Mouse (Mus musculus) midbrain, embryonic 13.5 days (tissue): Measurements from ENCODE around the gene Pkd1l3. TPM values are rescaled to one million over a fixed set of nuclear protein-coding genes. Genes with fewer than 3 reads are reported as not detected.
A peak's percentile ranks its signal among the peaks of the same experiment; 100 is the strongest.

Experiments
- ATAC-seq: fragments of 200-750 bp; cut with Nextera tagmentation; 2 replicates; pipeline ENCODE4 v1.8.0; 2017; ENCODE audit warnings: mild to moderate bottlenecking, moderate TSS enrichment, moderate library complexity
- H3K27ac ChIP-seq: fragments of 300-500 bp; sonication (generic); 2 replicates; pipeline ENCODE4 v1.5.1; 2015; ENCODE audit warnings: inconsistent platforms, mild to moderate bottlenecking, moderate library complexity
- H3K27me3 ChIP-seq: fragments of 300-500 bp; sonication (generic); 2 replicates; pipeline ENCODE4 v1.6.1; 2015; ENCODE audit warnings: mild to moderate bottlenecking, inconsistent platforms
- H3K36me3 ChIP-seq: fragments of 300-500 bp; sonication (generic); 2 replicates; pipeline ENCODE4 v1.6.1; 2015; ENCODE audit warnings: mild to moderate bottlenecking, inconsistent platforms
- H3K4me1 ChIP-seq: fragments of 300-500 bp; sonication (generic); replicated peaks from 2 replicates; pipeline ENCODE4 v1.6.1; 2015; ENCODE audit warnings: inconsistent platforms
- H3K4me2 ChIP-seq: fragments of 300-500 bp; sonication (generic); replicated peaks from 2 replicates; pipeline ENCODE4 v1.6.1; 2015; ENCODE audit warnings: moderate library complexity, mild to moderate bottlenecking, inconsistent platforms
- H3K4me3 ChIP-seq: fragments of 300-500 bp; sonication (generic); replicated peaks from 2 replicates; pipeline ENCODE4 v1.5.1; 2015; ENCODE audit warnings: mild to moderate bottlenecking, inconsistent platforms
- H3K9ac ChIP-seq: fragments of 300-500 bp; sonication (generic); replicated peaks from 2 replicates; pipeline ENCODE4 v1.6.1; 2015; ENCODE audit warnings: mild to moderate bottlenecking, inconsistent platforms
- H3K9me3 ChIP-seq: fragments of 300-500 bp; sonication (generic); 2 replicates; pipeline ENCODE4 v1.6.1; 2016; ENCODE audit warnings: mild to moderate bottlenecking, inconsistent platforms
- whole genome bisulfite sequencing: fragments of 180-500 bp; shearing (Covaris S2); methylation state at CpG from one replicate; pipeline ENCODE4 v1.1.7; 2015; 5-methylcytosine and 5-hydroxymethylcytosine counted together
- polyA plus RNA-seq: library from polyadenylated mRNA; unstranded; fragments of >200 nt; fragmentation: Nextera tagmentation; extraction: Ambion mirVana; gene quantifications from 2 replicates; pipeline ENCODE4 v1.2.1, GENCODE M21; 2015

Pkd1l3 gene
- 0.12 and 0.21 TPM in 2 replicates for polyA plus RNA-seq

GRCm38 (mm10) chr8:109614243-109615210 is at the start of gene Pkd1l3:
Gene Pkd1l3, plus strand, starts transcription at chr8:109614517.
- H3K9me3 ChIP-seq = no peaks in the 10 kb centered on the region
- H3K4me2 ChIP-seq = no peak within 1 kb of the TSS
- no peaks in the 10 kb centered on the region for H3K27me3 ChIP-seq
- no peaks in the 10 kb centered on the region for H3K36me3 ChIP-seq
- no peak within 1 kb of the TSS for H3K4me3 ChIP-seq
- no peak for ATAC-seq
- H3K27ac ChIP-seq = no peak within 1 kb of the TSS
- H3K9ac ChIP-seq = 0 out of 2 replicates have a peak within 1 kb of the TSS, but pooled peaks have one; percentile 10
- WGBS = 70% methylated on average over 27 of the region's 27 CpGs
- H3K4me1 ChIP-seq = peaks cover under 1% of the 10 kb centered on the region

GRCm38 (mm10) chr8:109564766-109565165 is 49.6 kb upstream of the Pkd1l3 start:
- Histone ChIP-seq H3K27ac (peak overlapping the region; percentile 90), H3K4me3 (peak overlapping the region; percentile 90), H3K27me3 (no peaks in the 10 kb centered on the region), H3K36me3 (peaks cover 35% of the 10 kb centered on the region), H3K4me2 (peak overlapping the region; percentile 92), H3K9ac (peak overlapping the region; percentile 93), H3K4me1 (peaks cover 28% of the 10 kb centered on the region), H3K9me3 (no peaks in the 10 kb centered on the region)
- no peak for ATAC-seq
- 4% methylated on average over 10 of the region's 10 CpGs for WGBS

DNA sequence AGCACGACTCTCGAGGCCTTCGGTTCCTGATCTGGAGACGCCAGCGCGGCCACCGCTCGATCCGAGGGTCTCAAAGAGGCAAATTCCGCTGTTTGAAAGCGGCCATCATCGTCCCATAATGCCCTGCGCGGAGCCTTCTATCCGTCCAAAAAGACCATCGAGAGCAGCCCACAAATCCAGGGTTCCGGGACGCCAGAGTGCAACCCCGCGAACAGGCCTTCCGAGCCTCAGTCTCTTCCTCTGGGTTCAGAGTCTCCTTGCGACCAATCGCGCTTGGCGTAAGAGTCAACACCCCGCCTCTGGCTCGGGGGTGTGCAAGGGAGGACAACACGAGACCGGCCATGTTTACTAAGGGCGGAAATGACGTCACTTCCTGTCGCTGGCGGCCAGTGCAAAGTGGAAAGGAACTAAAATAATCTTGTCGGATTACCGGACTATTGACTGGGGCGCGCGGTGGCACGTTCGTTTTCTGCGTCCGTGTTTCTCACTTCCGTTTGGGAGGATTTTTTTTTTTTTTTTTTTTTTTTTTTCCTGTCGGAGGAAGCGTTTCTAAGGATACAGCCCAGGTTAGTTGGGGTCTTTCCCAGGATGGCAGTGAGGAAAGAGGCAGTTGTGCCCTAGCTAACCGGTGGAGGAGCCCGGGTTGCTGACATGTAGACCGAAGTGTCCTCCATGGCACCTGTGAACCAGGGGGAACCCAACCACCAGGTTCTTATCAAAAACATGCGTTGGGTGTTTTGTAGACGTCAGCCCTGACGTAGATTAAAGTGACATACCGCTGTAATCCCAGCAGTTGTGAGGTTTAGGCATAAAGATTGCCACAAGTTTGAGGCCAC is 48.6 kb upstream of the Pkd1l3 start, which contains the start of the genes Dhx38 and Txnl4b:
Gene Dhx38, minus strand, starts transcription at position 364 of the 836 bp plus-strand sequence.
Gene Txnl4b, plus strand, starts transcription at position 395 of the 836 bp plus-strand sequence.
- Histone ChIP-seq H3K36me3 (peaks cover 26% of the 10 kb centered on the region), H3K4me3 (peak within 1 kb of the TSS; percentile 90), H3K27me3 (no peaks in the 10 kb centered on the region), H3K4me2 (peak within 1 kb of the TSS; percentile 92), H3K9ac (peak within 1 kb of the TSS; percentile 93), H3K27ac (peak within 1 kb of the TSS; percentile 90), H3K4me1 (peaks cover 28% of the 10 kb centered on the region), H3K9me3 (no peaks in the 10 kb centered on the region)
- WGBS = under 1% methylated on average over 52 of the region's 52 CpGs
- peak; percentile 100 for ATAC-seq

DNA sequence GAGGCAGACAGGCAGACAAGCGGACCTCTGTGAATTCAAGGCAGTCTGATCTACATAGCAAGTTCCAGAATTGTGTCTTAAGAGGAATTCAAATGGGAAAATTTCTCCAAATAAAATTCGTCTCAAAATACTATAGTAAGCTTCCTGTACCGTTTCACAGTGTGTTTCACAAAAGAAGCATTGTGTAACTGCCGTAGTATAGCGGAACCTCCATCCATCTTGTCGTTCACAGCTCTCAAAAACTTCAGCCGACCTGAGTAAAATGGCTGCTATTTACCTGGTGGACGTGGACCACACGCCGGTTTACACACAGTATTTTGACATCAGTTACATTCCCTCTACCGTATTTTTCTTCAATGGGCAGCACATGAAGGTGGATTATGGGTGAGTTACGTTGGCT is 43.2 kb upstream of the Pkd1l3 start:
- no peak overlapping the region for H3K9ac ChIP-seq
- no peaks in the 10 kb centered on the region for H3K27me3 ChIP-seq
- H3K9me3 ChIP-seq = no peaks in the 10 kb centered on the region
- H3K36me3 ChIP-seq = peaks cover 24% of the 10 kb centered on the region
- no peak overlapping the region for H3K4me2 ChIP-seq
- WGBS = 93% methylated on average over 12 of the region's 12 CpGs
- no peak for ATAC-seq
- peaks cover 14% of the 10 kb centered on the region for H3K4me1 ChIP-seq
- no peak overlapping the region for H3K27ac ChIP-seq
- H3K4me3 ChIP-seq = no peak overlapping the region

DNA sequence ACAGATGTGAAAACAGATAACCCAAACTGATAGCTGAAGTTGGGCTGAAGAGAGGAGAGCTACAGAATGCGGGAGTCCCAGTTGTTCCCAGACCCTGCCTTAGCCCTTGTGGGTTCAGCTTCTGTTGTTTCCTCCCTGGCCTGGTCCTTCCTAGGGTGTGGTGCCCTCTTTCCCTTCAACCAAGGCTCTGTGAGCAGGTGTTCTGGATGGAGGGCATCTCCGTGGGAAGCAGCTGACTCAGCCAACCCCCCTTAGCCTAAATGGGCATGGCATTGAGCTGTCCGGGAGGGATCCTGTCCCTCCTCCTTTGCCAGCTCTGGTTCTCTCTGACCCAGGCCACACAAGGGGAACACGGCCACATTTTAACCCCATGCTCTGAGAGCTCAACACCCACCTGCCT is 38.0 kb upstream of the Pkd1l3 start:
- H3K4me1 ChIP-seq = no peaks in the 10 kb centered on the region
- H3K36me3 ChIP-seq = peaks cover 13% of the 10 kb centered on the region; the same call in 1 of the 2 replicates
- WGBS = 78% methylated on average over 4 of the region's 4 CpGs
- no peak overlapping the region for H3K4me3 ChIP-seq
- no peaks in the 10 kb centered on the region for H3K9me3 ChIP-seq
- no peaks in the 10 kb centered on the region for H3K27me3 ChIP-seq
- H3K9ac ChIP-seq = no peak overlapping the region
- ATAC-seq = no peak
- H3K4me2 ChIP-seq = no peak overlapping the region
- H3K27ac ChIP-seq = no peak overlapping the region

DNA sequence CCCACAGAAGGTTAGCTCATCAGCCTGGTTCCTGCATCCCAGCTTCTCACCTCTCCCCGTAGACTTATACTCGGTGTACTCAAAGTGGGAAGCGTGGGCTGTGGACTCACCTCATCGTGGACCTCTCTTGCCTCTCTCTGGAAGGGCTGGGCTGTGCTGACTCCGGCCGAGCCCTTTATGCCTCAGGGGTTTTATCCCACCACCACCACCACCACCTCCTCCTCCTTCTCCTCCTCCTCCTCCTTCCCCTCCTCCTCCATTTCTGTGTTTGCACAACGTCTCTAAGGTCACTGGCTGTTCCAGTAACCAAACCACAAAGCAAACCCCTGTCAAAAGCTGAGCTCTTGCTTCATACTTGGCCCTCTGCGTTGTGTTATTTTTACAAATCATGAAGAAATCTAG is 35.4 kb upstream of the Pkd1l3 start, which contains the start of gene Hp:
Gene Hp, minus strand, starts transcription at position 273 of the 402 bp plus-strand sequence.
- Histone ChIP-seq H3K9ac (no peak within 1 kb of the TSS), H3K27me3 (no peaks in the 10 kb centered on the region), H3K4me1 (no peaks in the 10 kb centered on the region), H3K27ac (no peak within 1 kb of the TSS), H3K36me3 (no peaks in the 10 kb centered on the region), H3K4me3 (no peak within 1 kb of the TSS), H3K9me3 (no peaks in the 10 kb centered on the region), H3K4me2 (no peak within 1 kb of the TSS)
- 78% methylated on average over 8 of the region's 8 CpGs for WGBS
- ATAC-seq = no peak

- 90% methylated on average over 4 of the region's 4 CpGs for WGBS
- Histone ChIP-seq H3K27ac (no peak overlapping the region), H3K27me3 (no peaks in the 10 kb centered on the region), H3K9me3 (no peaks in the 10 kb centered on the region), H3K36me3 (no peaks in the 10 kb centered on the region), H3K9ac (no peak overlapping the region), H3K4me3 (no peak overlapping the region), H3K4me1 (no peaks in the 10 kb centered on the region), H3K4me2 (no peak overlapping the region)
- ATAC-seq = no peak
These were observed 30.0 kb upstream of the Pkd1l3 start for GRCm38 (mm10) chr8:109584293-109584692.

- WGBS = 91% methylated on average over 3 of the region's 3 CpGs
- ATAC-seq = no peak
- no peak overlapping the region for H3K27ac ChIP-seq
- H3K27me3 ChIP-seq = no peaks in the 10 kb centered on the region
- no peaks in the 10 kb centered on the region for H3K4me1 ChIP-seq
- H3K9ac ChIP-seq = no peak overlapping the region
- H3K4me2 ChIP-seq = no peak overlapping the region
- H3K36me3 ChIP-seq = no peaks in the 10 kb centered on the region
- H3K9me3 ChIP-seq = no peaks in the 10 kb centered on the region
- no peak overlapping the region for H3K4me3 ChIP-seq
These were observed 29.5 kb upstream of the Pkd1l3 start for GRCm38 (mm10) chr8:109584830-109585229.

DNA sequence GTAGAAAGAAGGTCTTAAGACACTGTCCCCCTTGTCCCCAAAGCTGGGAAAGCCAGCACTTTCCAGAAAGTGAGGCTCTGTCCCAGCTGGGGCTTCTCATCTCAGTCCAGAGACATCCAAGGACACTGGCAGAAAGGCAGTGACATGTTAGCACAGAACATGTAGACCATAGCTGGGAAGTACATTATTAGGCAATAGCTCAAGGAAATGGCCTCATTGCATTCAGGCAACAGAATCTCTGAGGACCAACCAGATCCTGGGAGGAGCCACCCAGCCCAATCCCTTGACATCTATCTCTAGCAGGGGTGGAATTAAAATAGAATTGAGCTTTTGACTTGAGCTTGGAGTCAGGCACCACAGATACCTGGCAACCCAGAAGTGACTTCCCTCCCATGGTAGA is 28.7 kb upstream of the Pkd1l3 start:
- no peak overlapping the region for H3K4me2 ChIP-seq
- no peak overlapping the region for H3K4me3 ChIP-seq
- H3K9me3 ChIP-seq = no peaks in the 10 kb centered on the region
- no peaks in the 10 kb centered on the region for H3K27me3 ChIP-seq
- H3K27ac ChIP-seq = no peak overlapping the region
- H3K4me1 ChIP-seq = no peaks in the 10 kb centered on the region
- H3K36me3 ChIP-seq = no peaks in the 10 kb centered on the region
- no peak overlapping the region for H3K9ac ChIP-seq
- ATAC-seq = no peak

GRCm38 (mm10) chr8:109586972-109587504 is 27.3 kb upstream of the Pkd1l3 start:
- Histone ChIP-seq H3K9ac (no peak overlapping the region), H3K36me3 (peaks cover 6% of the 10 kb centered on the region), H3K4me3 (no peak overlapping the region), H3K27ac (no peak overlapping the region), H3K27me3 (no peaks in the 10 kb centered on the region), H3K4me2 (no peak overlapping the region), H3K9me3 (no peaks in the 10 kb centered on the region), H3K4me1 (no peaks in the 10 kb centered on the region)
- 67% methylated on average over 7 of the region's 7 CpGs for WGBS
- ATAC-seq = no peak

GRCm38 (mm10) chr8:109590901-109591300 is 23.4 kb upstream of the Pkd1l3 start:
- Histone ChIP-seq H3K36me3 (peaks cover 34% of the 10 kb centered on the region), H3K4me1 (no peaks in the 10 kb centered on the region), H3K9me3 (no peaks in the 10 kb centered on the region), H3K27ac (no peak overlapping the region), H3K4me2 (no peak overlapping the region), H3K4me3 (no peak overlapping the region), H3K9ac (no peak overlapping the region), H3K27me3 (no peaks in the 10 kb centered on the region)
- ATAC-seq = no peak
- WGBS = 90% methylated on average over 9 of the region's 9 CpGs
